Mouse (Mus musculus) yolk sac, embryonic 10.5 days (tissue): ENCODE data around the gene Tiprl.

Experiments
- DNase-seq: peaks from one replicate; pipeline ENCODE4 v3.0.0-alpha.2; 2017; ENCODE audit warnings: low spot score

Tiprl gene

GRCm38 (mm10) chr1:165236321-165237298, at the start of gene Tiprl:
TSS of gene Tiprl (minus strand) at chr1:165236996.
- peak; percentile 96 for DNase-seq

GRCm38 (mm10) chr1:165284096-165284495, 47.3 kb upstream of the Tiprl start:
- DNase-seq, result no peak

GRCm38 (mm10) chr1:165282967-165283345, 46.2 kb upstream of the Tiprl start:
- no peak for DNase-seq

GRCm38 (mm10) chr1:165282222-165282966, 45.6 kb upstream of the Tiprl start:
- no peak for DNase-seq

GRCm38 (mm10) chr1:165281351-165282221, 44.8 kb upstream of the Tiprl start:
- peak; percentile 65 for DNase-seq

GRCm38 (mm10) chr1:165280741-165281140, 43.9 kb upstream of the Tiprl start:
- no peak for DNase-seq

- DNase-seq, result no peak
Observed at GRCm38 (mm10) chr1:165274946-165275345, 38.1 kb upstream of the Tiprl start.

GRCm38 (mm10) chr1:165252027-165252671, 15.4 kb upstream of the Tiprl start:
- DNase-seq, result no peak

- no peak for DNase-seq
Observed at GRCm38 (mm10) chr1:165250546-165250945, 13.8 kb upstream of the Tiprl start.

- DNase-seq, result no peak
Observed at GRCm38 (mm10) chr1:165248842-165249241, 12.0 kb upstream of the Tiprl start.

GRCm38 (mm10) chr1:165247788-165248187, 11.0 kb upstream of the Tiprl start:
- no peak for DNase-seq

- no peak for DNase-seq
Observed at GRCm38 (mm10) chr1:165247085-165247484, 10.3 kb upstream of the Tiprl start.

- no peak for DNase-seq
Observed at GRCm38 (mm10) chr1:165246587-165246986, 9.8 kb upstream of the Tiprl start.

- no peak for DNase-seq
Observed at GRCm38 (mm10) chr1:165235846-165236245, 950 bp downstream of the Tiprl start.

GRCm38 (mm10) chr1:165233806-165234205, 3.0 kb downstream of the Tiprl start:
- no peak for DNase-seq

- DNase-seq, result no peak
Observed at GRCm38 (mm10) chr1:165230691-165231090, 6.1 kb downstream of the Tiprl start.

- peak; percentile 49 for DNase-seq
Observed at GRCm38 (mm10) chr1:165229577-165229976, 7.2 kb downstream of the Tiprl start.

GRCm38 (mm10) chr1:165217023-165217589, 19.7 kb downstream of the Tiprl start:
- DNase-seq, result no peak

GRCm38 (mm10) chr1:165215831-165216230, 21.0 kb downstream of the Tiprl start:
- no peak for DNase-seq

GRCm38 (mm10) chr1:165205591-165205990, 31.2 kb downstream of the Tiprl start:
- DNase-seq, result no peak

- DNase-seq, result no peak
Observed at GRCm38 (mm10) chr1:165203488-165204035, 33.2 kb downstream of the Tiprl start.
